Mouse (Mus musculus) small intestine, adult 2 months (tissue): ENCODE measurements around the gene AU040320. TPM values are rescaled to one million over a fixed set of nuclear protein-coding genes. Genes with fewer than 3 reads are reported as not detected.

Experiments
- H3K27ac ChIP-seq: fragments of 200-500 bp; 2 replicates; pipeline ENCODE4 v1.5.1; 2012; ENCODE audit warnings: low read depth, low read length, control low read depth, inconsistent platforms; ENCODE audit not compliant: insufficient read depth
- H3K27me3 ChIP-seq: fragments of 200-500 bp; 2 replicates; pipeline ENCODE4 v1.6.1; 2012; ENCODE audit warnings: mild to moderate bottlenecking, moderate library complexity, low read length, inconsistent platforms; ENCODE audit not compliant: control insufficient read depth, insufficient read depth
- H3K36me3 ChIP-seq: fragments of 200-500 bp; 2 replicates; pipeline ENCODE4 v1.6.1; 2012; ENCODE audit warnings: mild to moderate bottlenecking, low read length, control low read depth, inconsistent platforms; ENCODE audit not compliant: control insufficient read depth, insufficient read depth
- H3K4me1 ChIP-seq: fragments of 200-500 bp; 2 replicates; pipeline ENCODE4 v1.6.1; 2012; ENCODE audit warnings: low read length, inconsistent platforms, mixed read lengths; ENCODE audit not compliant: control insufficient read depth, insufficient read depth, insufficient read length
- H3K4me3 ChIP-seq: fragments of 200-500 bp; 2 replicates; pipeline ENCODE4 v1.5.1; 2012; ENCODE audit warnings: low read depth, mild to moderate bottlenecking, control low read depth, inconsistent platforms, low read length, moderate library complexity
- CTCF ChIP-seq: fragments of 200-500 bp; IDR thresholded peaks from 2 replicates; pipeline ENCODE4 v1.5.1; 2012; ENCODE audit warnings: low read depth, mild to moderate bottlenecking, control low read depth, inconsistent platforms, low read length, moderate library complexity, mixed read lengths; ENCODE audit not compliant: insufficient replicate concordance, insufficient read length; ENCODE audit errors: extremely low read depth
- POLR2A ChIP-seq: fragments of 200-500 bp; IDR thresholded peaks from 2 replicates; pipeline ENCODE4 v1.6.1; 2012; ENCODE audit warnings: low read depth, mild to moderate bottlenecking, control low read depth, inconsistent platforms, low read length, moderate library complexity
- WGBS: fragments of 180-500 bp; shearing (Covaris S2); methylation state at CpG from one replicate; pipeline ENCODE4 v1.1.7; 2018; 5-methylcytosine and 5-hydroxymethylcytosine counted together
- polyA plus RNA-seq: library from polyadenylated mRNA; depleted of rRNA; stranded (reverse); fragments of >200 nt; gene quantifications from 2 replicates; pipeline ENCODE4 v1.2.3, GENCODE M21; 2012

The AU040320 gene
- polyA plus RNA-seq, 1 experiment = 182 TPM

- Histone ChIP-seq H3K4me1 (peaks cover 17% of the 10 kb centered on the region; the same call in 1 of the 2 replicates), H3K4me3 (no peak overlapping the region), H3K27me3 (no peaks in the 10 kb centered on the region), H3K36me3 (peaks cover 17% of the 10 kb centered on the region), H3K27ac (no peak overlapping the region; the same call in 1 of the 2 replicates)
- TF ChIP-seq POLR2A (no peak), CTCF (no peak)
- 75% methylated on average over 6 of the region's 6 CpGs for WGBS
Measured at GRCm38 (mm10) chr4:126773871-126774270, 20.5 kb downstream of the AU040320 start.

GRCm38 (mm10) chr4:126775182-126775581 is 21.8 kb downstream of the AU040320 start:
- TF ChIP-seq POLR2A (no peak), CTCF (no peak)

GRCm38 (mm10) chr4:126779148-126779581 is 25.8 kb downstream of the AU040320 start:
- Histone ChIP-seq H3K27ac (no peak overlapping the region), H3K27me3 (no peaks in the 10 kb centered on the region), H3K4me1 (no peaks in the 10 kb centered on the region), H3K4me3 (no peak overlapping the region), H3K36me3 (peaks cover 21% of the 10 kb centered on the region)
- WGBS = 77% methylated on average over 8 of the region's 8 CpGs
- TF ChIP-seq CTCF (no peak), POLR2A (no peak)

More at GRCm38 (mm10) chr4:126775182-126775581, 21.8 kb downstream of the AU040320 start:
- H3K4me3 ChIP-seq = no peak overlapping the region
- peaks cover 19% of the 10 kb centered on the region for H3K36me3 ChIP-seq
- peaks cover 7% of the 10 kb centered on the region; the same call in 1 of the 2 replicates for H3K4me1 ChIP-seq
- no peak overlapping the region for H3K27ac ChIP-seq
- no peaks in the 10 kb centered on the region for H3K27me3 ChIP-seq
- 29% methylated on average over 1 of the region's 1 CpGs for WGBS

- Histone ChIP-seq H3K4me1 (no peaks in the 10 kb centered on the region), H3K36me3 (peaks cover 23% of the 10 kb centered on the region), H3K27me3 (no peaks in the 10 kb centered on the region), H3K4me3 (no peak overlapping the region), H3K27ac (no peak overlapping the region)
- WGBS = 86% methylated on average over 12 of the region's 12 CpGs
- TF ChIP-seq CTCF (no peak), POLR2A (no peak)
Measured at GRCm38 (mm10) chr4:126779826-126780775, 26.8 kb downstream of the AU040320 start.

GRCm38 (mm10) chr4:126781871-126782270 is 28.5 kb downstream of the AU040320 start:
- H3K36me3 ChIP-seq = peaks cover 26% of the 10 kb centered on the region
- no peak overlapping the region for H3K4me3 ChIP-seq
- H3K27me3 ChIP-seq = no peaks in the 10 kb centered on the region
- TF ChIP-seq CTCF (no peak), POLR2A (no peak)
- H3K4me1 ChIP-seq = no peaks in the 10 kb centered on the region
- no peak overlapping the region for H3K27ac ChIP-seq
- 85% methylated on average over 3 of the region's 3 CpGs for WGBS

- Histone ChIP-seq H3K36me3 (peaks cover 23% of the 10 kb centered on the region), H3K4me3 (no peak overlapping the region), H3K4me1 (no peaks in the 10 kb centered on the region), H3K27ac (no peak overlapping the region), H3K27me3 (no peaks in the 10 kb centered on the region)
- 95% methylated on average over 8 of the region's 8 CpGs for WGBS
- TF ChIP-seq CTCF (no peak), POLR2A (no peak)
Measured at GRCm38 (mm10) chr4:126782512-126782911, 29.2 kb downstream of the AU040320 start.

- Histone ChIP-seq H3K4me3 (no peak overlapping the region), H3K27me3 (no peaks in the 10 kb centered on the region), H3K4me1 (no peaks in the 10 kb centered on the region), H3K36me3 (peaks cover 24% of the 10 kb centered on the region), H3K27ac (no peak overlapping the region)
- WGBS = 58% methylated on average over 8 of the region's 8 CpGs
- TF ChIP-seq POLR2A (no peak), CTCF (no peak)
Measured at GRCm38 (mm10) chr4:126782996-126783395, 29.7 kb downstream of the AU040320 start.
